Mouse (Mus musculus): ENCODE data around the gene Gm9508. TPM values are rescaled to one million over a fixed set of nuclear protein-coding genes. Genes with fewer than 3 reads are reported as not detected.
"Not testable (repeated sequence)": the region's sequence is repeated elsewhere in the genome, so short reads cannot be mapped to it uniquely, and the experiment has no call there.

Gene Gm9508
- polyA plus RNA-seq (2012; ENCODE audit: insufficient read depth, insufficient read length, low replicate concordance, missing spikeins) = not detected in 2 replicates

- 56% methylated on average over 4 of the region's 4 CpGs for WGBS
- no peak within 1 kb of the TSS for H3K4me3 ChIP-seq (ENCODE audit: insufficient read depth, low read depth, low read length)
- H3K27ac ChIP-seq (ENCODE audit: insufficient read depth, low read depth, low read length) = no peak within 1 kb of the TSS
- peaks cover 3% of the 10 kb centered on the region; the same call in 1 of the 2 replicates for H3K4me1 ChIP-seq (ENCODE audit: control insufficient read depth, insufficient read depth, low read length)
- TF ChIP-seq CTCF (IDR thresholded peaks at IDR 0.05; ENCODE audit: insufficient read depth, low read depth, low read length) (no peak), POLR2A (IDR thresholded peaks at IDR 0.05; ENCODE audit: insufficient read depth, low read depth, low read length) (no peak)
These were observed at the start of gene Gm9508 for GRCm38 (mm10) chr10:77697133-77697532. Gene Gm9508, minus strand, starts transcription at chr10:77697233.

GRCm38 (mm10) chr10:77741924-77742688 is 45.1 kb upstream of the Gm9508 start, which contains the start of gene Gm18596:
Gene Gm18596, minus strand, starts transcription at chr10:77742638.
- H3K4me1 ChIP-seq (ENCODE audit: control insufficient read depth, insufficient read depth, low read length) = peaks cover 24% of the 10 kb centered on the region
- H3K4me3 ChIP-seq (ENCODE audit: insufficient read depth, low read depth, low read length); H3K27ac ChIP-seq (ENCODE audit: insufficient read depth, low read depth, low read length): not testable (repeated sequence)
- WGBS = 56% methylated on average over 5 of the region's 5 CpGs

GRCm38 (mm10) chr10:77738929-77739328 is 41.9 kb upstream of the Gm9508 start:
- no peak for TF ChIP-seq POLR2A (IDR thresholded peaks at IDR 0.05; ENCODE audit: insufficient read depth, low read depth, low read length)
- TF ChIP-seq CTCF (IDR thresholded peaks at IDR 0.05; ENCODE audit: insufficient read depth, low read depth, low read length) = no peak
- WGBS = 96% methylated on average over 4 of the region's 4 CpGs
- Histone ChIP-seq H3K4me3 (ENCODE audit: insufficient read depth, low read depth, low read length) (no peak overlapping the region), H3K27ac (ENCODE audit: insufficient read depth, low read depth, low read length) (no peak overlapping the region), H3K4me1 (ENCODE audit: control insufficient read depth, insufficient read depth, low read length) (peaks cover 25% of the 10 kb centered on the region)

- 92% methylated on average over 1 of the region's 1 CpGs for WGBS
- Histone ChIP-seq H3K4me3 (ENCODE audit: insufficient read depth, low read depth, low read length) (no peak overlapping the region), H3K27ac (ENCODE audit: insufficient read depth, low read depth, low read length) (no peak overlapping the region), H3K4me1 (ENCODE audit: control insufficient read depth, insufficient read depth, low read length) (peaks cover 15% of the 10 kb centered on the region)
- TF ChIP-seq POLR2A (IDR thresholded peaks at IDR 0.05; ENCODE audit: insufficient read depth, low read depth, low read length) (no peak), CTCF (IDR thresholded peaks at IDR 0.05; ENCODE audit: insufficient read depth, low read depth, low read length) (no peak)
These were observed 38.9 kb upstream of the Gm9508 start for GRCm38 (mm10) chr10:77735928-77736327.

- WGBS = 59% methylated on average over 4 of the region's 4 CpGs
- H3K4me3 ChIP-seq (ENCODE audit: insufficient read depth, low read depth, low read length) = no peak overlapping the region
These were observed 32.2 kb upstream of the Gm9508 start for GRCm38 (mm10) chr10:77729241-77729640.

GRCm38 (mm10) chr10:77728280-77728679 is 31.2 kb upstream of the Gm9508 start:
- Histone ChIP-seq H3K4me3 (ENCODE audit: insufficient read depth, low read depth, low read length) (no peak overlapping the region), H3K27ac (ENCODE audit: insufficient read depth, low read depth, low read length) (no peak overlapping the region), H3K4me1 (ENCODE audit: control insufficient read depth, insufficient read depth, low read length) (peaks cover 4% of the 10 kb centered on the region; the same call in 1 of the 2 replicates)
- no peak for TF ChIP-seq POLR2A (IDR thresholded peaks at IDR 0.05; ENCODE audit: insufficient read depth, low read depth, low read length)
- TF ChIP-seq CTCF (IDR thresholded peaks at IDR 0.05; ENCODE audit: insufficient read depth, low read depth, low read length) = no peak
- 70% methylated on average over 4 of the region's 4 CpGs for WGBS

More at GRCm38 (mm10) chr10:77729241-77729640, 32.2 kb upstream of the Gm9508 start:
- TF ChIP-seq CTCF (IDR thresholded peaks at IDR 0.05; ENCODE audit: insufficient read depth, low read depth, low read length) (no peak), POLR2A (IDR thresholded peaks at IDR 0.05; ENCODE audit: insufficient read depth, low read depth, low read length) (no peak)
- Histone ChIP-seq H3K4me1 (ENCODE audit: control insufficient read depth, insufficient read depth, low read length) (peaks cover 4% of the 10 kb centered on the region; the same call in 1 of the 2 replicates), H3K27ac (ENCODE audit: insufficient read depth, low read depth, low read length) (no peak overlapping the region)

- WGBS = 48% methylated on average over 3 of the region's 3 CpGs
These were observed 29.2 kb upstream of the Gm9508 start, which contains the start of gene Gm10100 for GRCm38 (mm10) chr10:77726186-77726585. Gene Gm10100, plus strand, starts transcription at chr10:77726486.

GRCm38 (mm10) chr10:77724855-77725254 is 27.8 kb upstream of the Gm9508 start:
- peaks cover 4% of the 10 kb centered on the region; the same call in 1 of the 2 replicates for H3K4me1 ChIP-seq (ENCODE audit: control insufficient read depth, insufficient read depth, low read length)
- TF ChIP-seq CTCF (IDR thresholded peaks at IDR 0.05; ENCODE audit: insufficient read depth, low read depth, low read length) = no peak
- no peak for TF ChIP-seq POLR2A (IDR thresholded peaks at IDR 0.05; ENCODE audit: insufficient read depth, low read depth, low read length)
- no peak overlapping the region for H3K27ac ChIP-seq (ENCODE audit: insufficient read depth, low read depth, low read length)
- no peak overlapping the region for H3K4me3 ChIP-seq (ENCODE audit: insufficient read depth, low read depth, low read length)
- WGBS = 77% methylated on average over 8 of the region's 8 CpGs

More at GRCm38 (mm10) chr10:77726186-77726585, 29.2 kb upstream of the Gm9508 start, which contains the start of gene Gm10100:
- no peak within 1 kb of the TSS for H3K27ac ChIP-seq (ENCODE audit: insufficient read depth, low read depth, low read length)
- H3K4me1 ChIP-seq (ENCODE audit: control insufficient read depth, insufficient read depth, low read length) = peaks cover 4% of the 10 kb centered on the region; the same call in 1 of the 2 replicates
- TF ChIP-seq POLR2A (IDR thresholded peaks at IDR 0.05; ENCODE audit: insufficient read depth, low read depth, low read length) (no peak), CTCF (IDR thresholded peaks at IDR 0.05; ENCODE audit: insufficient read depth, low read depth, low read length) (no peak)
- no peak within 1 kb of the TSS for H3K4me3 ChIP-seq (ENCODE audit: insufficient read depth, low read depth, low read length)

GRCm38 (mm10) chr10:77720299-77720698 is 23.3 kb upstream of the Gm9508 start, which contains the start of gene Krtap12-1:
Gene Krtap12-1, plus strand, starts transcription at chr10:77720599.
- WGBS = 89% methylated on average over 1 of the region's 1 CpGs
- not testable (repeated sequence) for H3K4me3 ChIP-seq (ENCODE audit: insufficient read depth, low read depth, low read length)

More at GRCm38 (mm10) chr10:77720299-77720698, 23.3 kb upstream of the Gm9508 start, which contains the start of gene Krtap12-1:
- H3K27ac ChIP-seq (ENCODE audit: insufficient read depth, low read depth, low read length); H3K4me1 ChIP-seq (ENCODE audit: control insufficient read depth, insufficient read depth, low read length): not testable (repeated sequence)

Measured in olfactory bulb, adult 2 months (tissue).